Mouse (Mus musculus): ENCODE data around the gene Tgfbr3. TPM values are rescaled to one million over a fixed set of nuclear protein-coding genes. Genes with fewer than 3 reads are reported as not detected.

Tgfbr3 gene
- polyA plus RNA-seq, 1 experiment from 2014 or later: 24.4 TPM

- H3K4me2 ChIP-seq (ENCODE audit: low read length): no peak overlapping the region
- DNase-seq (ENCODE audit: low spot score) (no peak), ATAC-seq (replicated peaks; ENCODE audit: low FRiP score, low TSS enrichment, low read depth) (no peak)
- H3K4me1 ChIP-seq (replicated peaks; ENCODE audit: control insufficient read depth, insufficient read depth, low read length): peaks cover 14% of the 10 kb centered on the region
- no peak overlapping the region for H3K9ac ChIP-seq (ENCODE audit: low read length)
- 76% methylated on average over 4 of the region's 4 CpGs for WGBS
- H3K27me3 ChIP-seq (replicated peaks; ENCODE audit: control insufficient read depth, insufficient read depth, low read length): no peaks in the 10 kb centered on the region
- no peak overlapping the region for H3K4me3 ChIP-seq (ENCODE audit: low read depth, low read length)
- H3K9me3 ChIP-seq (ENCODE audit: control insufficient read depth, low read length): no peaks in the 10 kb centered on the region
- peaks cover 4% of the 10 kb centered on the region; the same call in 1 of the 2 replicates for H3K36me3 ChIP-seq (ENCODE audit: control insufficient read depth, insufficient read depth, low read length)
- H3K27ac ChIP-seq (ENCODE audit: low read depth): no peak overlapping the region
Measured at GRCm38 (mm10) chr5:107242993-107243392, 46.4 kb downstream of the Tgfbr3 start.

GRCm38 (mm10) chr5:107240276-107240675 is 49.2 kb downstream of the Tgfbr3 start:
- WGBS: 29% methylated on average over 1 of the region's 1 CpGs
- H3K4me1 ChIP-seq (replicated peaks; ENCODE audit: control insufficient read depth, insufficient read depth, low read length): peaks cover 39% of the 10 kb centered on the region
- no peaks in the 10 kb centered on the region for H3K9me3 ChIP-seq (ENCODE audit: control insufficient read depth, low read length)

GRCm38 (mm10) chr5:107237971-107238426 is 51.4 kb downstream of the Tgfbr3 start:
- H3K27ac ChIP-seq (ENCODE audit: low read depth): peak overlapping the region; percentile 51
- H3K27me3 ChIP-seq (replicated peaks; ENCODE audit: control insufficient read depth, insufficient read depth, low read length): no peaks in the 10 kb centered on the region
- no peak overlapping the region for H3K9ac ChIP-seq (ENCODE audit: low read length)
- WGBS: 30% methylated on average over 7 of the region's 7 CpGs
- H3K9me3 ChIP-seq (ENCODE audit: control insufficient read depth, low read length): no peaks in the 10 kb centered on the region
- H3K4me2 ChIP-seq (ENCODE audit: low read length): no peak overlapping the region
- no peak overlapping the region for H3K4me3 ChIP-seq (ENCODE audit: low read depth, low read length)
- ATAC-seq (replicated peaks; ENCODE audit: low FRiP score, low TSS enrichment, low read depth) (no peak), DNase-seq (ENCODE audit: low spot score) (peak; percentile 64)
- peaks cover 4% of the 10 kb centered on the region; the same call in 1 of the 2 replicates for H3K36me3 ChIP-seq (ENCODE audit: control insufficient read depth, insufficient read depth, low read length)
- peaks cover 62% of the 10 kb centered on the region for H3K4me1 ChIP-seq (replicated peaks; ENCODE audit: control insufficient read depth, insufficient read depth, low read length)

More at GRCm38 (mm10) chr5:107240276-107240675, 49.2 kb downstream of the Tgfbr3 start:
- no peak overlapping the region for H3K4me3 ChIP-seq (ENCODE audit: low read depth, low read length)
- no peak overlapping the region for H3K9ac ChIP-seq (ENCODE audit: low read length)
- H3K27me3 ChIP-seq (replicated peaks; ENCODE audit: control insufficient read depth, insufficient read depth, low read length): no peaks in the 10 kb centered on the region
- no peak overlapping the region for H3K27ac ChIP-seq (ENCODE audit: low read depth)
- DNase-seq (ENCODE audit: low spot score) (no peak), ATAC-seq (replicated peaks; ENCODE audit: low FRiP score, low TSS enrichment, low read depth) (no peak)
- peaks cover 4% of the 10 kb centered on the region; the same call in 1 of the 2 replicates for H3K36me3 ChIP-seq (ENCODE audit: control insufficient read depth, insufficient read depth, low read length)
- no peak overlapping the region for H3K4me2 ChIP-seq (ENCODE audit: low read length)

- H3K4me1 ChIP-seq (replicated peaks; ENCODE audit: control insufficient read depth, insufficient read depth, low read length): peaks cover 65% of the 10 kb centered on the region
- H3K36me3 ChIP-seq (ENCODE audit: control insufficient read depth, insufficient read depth, low read length): peaks cover 4% of the 10 kb centered on the region; the same call in 1 of the 2 replicates
- H3K9ac ChIP-seq (ENCODE audit: low read length): no peak overlapping the region
Measured at GRCm38 (mm10) chr5:107236975-107237374, 52.5 kb downstream of the Tgfbr3 start.

GRCm38 (mm10) chr5:107236039-107236438 is 53.4 kb downstream of the Tgfbr3 start:
- Histone ChIP-seq H3K9me3 (ENCODE audit: control insufficient read depth, low read length) (no peaks in the 10 kb centered on the region), H3K9ac (ENCODE audit: low read length) (no peak overlapping the region), H3K36me3 (ENCODE audit: control insufficient read depth, insufficient read depth, low read length) (no peaks in the 10 kb centered on the region), H3K4me2 (ENCODE audit: low read length) (no peak overlapping the region), H3K4me3 (ENCODE audit: low read depth, low read length) (no peak overlapping the region), H3K27ac (ENCODE audit: low read depth) (no peak overlapping the region), H3K4me1 (replicated peaks; ENCODE audit: control insufficient read depth, insufficient read depth, low read length) (peaks cover 69% of the 10 kb centered on the region), H3K27me3 (replicated peaks; ENCODE audit: control insufficient read depth, insufficient read depth, low read length) (no peaks in the 10 kb centered on the region)
- ATAC-seq (replicated peaks; ENCODE audit: low FRiP score, low TSS enrichment, low read depth) (no peak), DNase-seq (ENCODE audit: low spot score) (no peak)
- 69% methylated on average over 5 of the region's 5 CpGs for WGBS

More at GRCm38 (mm10) chr5:107236975-107237374, 52.5 kb downstream of the Tgfbr3 start:
- no peak for ATAC-seq (replicated peaks; ENCODE audit: low FRiP score, low TSS enrichment, low read depth)
- DNase-seq (ENCODE audit: low spot score): no peak
- no peak overlapping the region for H3K4me2 ChIP-seq (ENCODE audit: low read length)
- no peaks in the 10 kb centered on the region for H3K27me3 ChIP-seq (replicated peaks; ENCODE audit: control insufficient read depth, insufficient read depth, low read length)
- no peaks in the 10 kb centered on the region for H3K9me3 ChIP-seq (ENCODE audit: control insufficient read depth, low read length)
- H3K27ac ChIP-seq (ENCODE audit: low read depth): peak overlapping the region; percentile 51; the same call in 1 of the 2 replicates
- 69% methylated on average over 6 of the region's 6 CpGs for WGBS
- no peak overlapping the region for H3K4me3 ChIP-seq (ENCODE audit: low read depth, low read length)

GRCm38 (mm10) chr5:107233366-107234354 is 55.8 kb downstream of the Tgfbr3 start:
- H3K4me2 ChIP-seq (ENCODE audit: low read length): no peak overlapping the region
- no peak for ATAC-seq (replicated peaks; ENCODE audit: low FRiP score, low TSS enrichment, low read depth)
- peaks cover 71% of the 10 kb centered on the region for H3K4me1 ChIP-seq (replicated peaks; ENCODE audit: control insufficient read depth, insufficient read depth, low read length)
- peak overlapping the region; percentile 51 for H3K27ac ChIP-seq (ENCODE audit: low read depth)
- H3K36me3 ChIP-seq (ENCODE audit: control insufficient read depth, insufficient read depth, low read length): no peaks in the 10 kb centered on the region
- no peak for DNase-seq (ENCODE audit: low spot score)
- H3K9ac ChIP-seq (ENCODE audit: low read length): no peak overlapping the region
- no peaks in the 10 kb centered on the region for H3K9me3 ChIP-seq (ENCODE audit: control insufficient read depth, low read length)
- H3K4me3 ChIP-seq (ENCODE audit: low read depth, low read length): no peak overlapping the region
- WGBS: 32% methylated on average over 14 of the region's 14 CpGs
- H3K27me3 ChIP-seq (replicated peaks; ENCODE audit: control insufficient read depth, insufficient read depth, low read length): no peaks in the 10 kb centered on the region

- no peak overlapping the region for H3K27ac ChIP-seq (ENCODE audit: low read depth)
- WGBS: 75% methylated on average over 6 of the region's 6 CpGs
- DNase-seq (ENCODE audit: low spot score): no peak
- no peaks in the 10 kb centered on the region for H3K9me3 ChIP-seq (ENCODE audit: control insufficient read depth, low read length)
- no peaks in the 10 kb centered on the region for H3K36me3 ChIP-seq (ENCODE audit: control insufficient read depth, insufficient read depth, low read length)
- no peaks in the 10 kb centered on the region for H3K27me3 ChIP-seq (replicated peaks; ENCODE audit: control insufficient read depth, insufficient read depth, low read length)
- no peak overlapping the region for H3K4me2 ChIP-seq (ENCODE audit: low read length)
- no peak for ATAC-seq (replicated peaks; ENCODE audit: low FRiP score, low TSS enrichment, low read depth)
- H3K4me1 ChIP-seq (replicated peaks; ENCODE audit: control insufficient read depth, insufficient read depth, low read length): peaks cover 42% of the 10 kb centered on the region
- no peak overlapping the region for H3K9ac ChIP-seq (ENCODE audit: low read length)
- H3K4me3 ChIP-seq (ENCODE audit: low read depth, low read length): no peak overlapping the region
Measured at GRCm38 (mm10) chr5:107230189-107230588, 59.2 kb downstream of the Tgfbr3 start.

GRCm38 (mm10) chr5:107229037-107229436 is 60.4 kb downstream of the Tgfbr3 start:
- ATAC-seq (replicated peaks; ENCODE audit: low FRiP score, low TSS enrichment, low read depth) (no peak), DNase-seq (ENCODE audit: low spot score) (no peak)
- peaks cover 35% of the 10 kb centered on the region for H3K4me1 ChIP-seq (replicated peaks; ENCODE audit: control insufficient read depth, insufficient read depth, low read length)
- H3K27me3 ChIP-seq (replicated peaks; ENCODE audit: control insufficient read depth, insufficient read depth, low read length): no peaks in the 10 kb centered on the region
- H3K27ac ChIP-seq (ENCODE audit: low read depth): no peak overlapping the region
- no peak overlapping the region for H3K4me3 ChIP-seq (ENCODE audit: low read depth, low read length)
- no peak overlapping the region for H3K4me2 ChIP-seq (ENCODE audit: low read length)
- no peaks in the 10 kb centered on the region for H3K9me3 ChIP-seq (ENCODE audit: control insufficient read depth, low read length)
- H3K36me3 ChIP-seq (ENCODE audit: control insufficient read depth, insufficient read depth, low read length): no peaks in the 10 kb centered on the region
- WGBS: 67% methylated on average over 9 of the region's 9 CpGs
- no peak overlapping the region for H3K9ac ChIP-seq (ENCODE audit: low read length)
